Mouse (Mus musculus) forebrain, embryonic 15.5 days (tissue): ENCODE data around the gene Kpna6. TPM values are rescaled to one million over a fixed set of nuclear protein-coding genes. Genes with fewer than 3 reads are reported as not detected.
"Not testable (repeated sequence)": the region's sequence is repeated elsewhere in the genome, so short reads cannot be mapped to it uniquely, and the experiment has no call there.

ENCODE experiments used
- ATAC-seq: fragments of 200-750 bp; cut with Nextera tagmentation; replicated peaks from 2 replicates; pipeline ENCODE4 v1.8.0; 2017; ENCODE audit warnings: mild to moderate bottlenecking, moderate TSS enrichment, moderate library complexity
- H3K27ac ChIP-seq: fragments of 300-500 bp; sonication (generic); replicated peaks from 2 replicates; pipeline ENCODE4 v1.5.1; 2015; ENCODE audit warnings: mild to moderate bottlenecking, inconsistent platforms
- H3K27me3 ChIP-seq: fragments of 300-500 bp; sonication (generic); 2 replicates; pipeline ENCODE4 v1.6.1; 2015; ENCODE audit warnings: inconsistent platforms
- H3K36me3 ChIP-seq: fragments of 300-500 bp; sonication (generic); 2 replicates; pipeline ENCODE4 v1.6.1; 2015; ENCODE audit warnings: mild to moderate bottlenecking, inconsistent platforms
- H3K4me1 ChIP-seq: fragments of 300-500 bp; sonication (generic); 2 replicates; pipeline ENCODE4 v1.6.1; 2015; ENCODE audit warnings: inconsistent platforms
- H3K4me2 ChIP-seq: fragments of 300-500 bp; sonication (generic); replicated peaks from 2 replicates; pipeline ENCODE4 v1.6.1; 2015; ENCODE audit warnings: mild to moderate bottlenecking, inconsistent platforms
- H3K4me3 ChIP-seq: fragments of 300-500 bp; sonication (generic); 2 replicates; pipeline ENCODE4 v1.5.1; 2015; ENCODE audit warnings: mild to moderate bottlenecking, inconsistent platforms
- H3K9ac ChIP-seq: fragments of 300-500 bp; sonication (generic); replicated peaks from 2 replicates; pipeline ENCODE4 v1.6.1; 2015; ENCODE audit warnings: mild to moderate bottlenecking, inconsistent platforms
- H3K9me3 ChIP-seq: fragments of 300-500 bp; sonication (generic); 2 replicates; pipeline ENCODE4 v1.6.1; 2016; ENCODE audit warnings: inconsistent platforms
- WGBS: fragments of 180-500 bp; shearing (Covaris S2); methylation state at CpG from one replicate; pipeline ENCODE4 v1.1.7; 2015; ENCODE audit warnings: mixed read lengths; 5-methylcytosine and 5-hydroxymethylcytosine counted together
- polyA plus RNA-seq: library from polyadenylated mRNA; unstranded; fragments of >200 nt; fragmentation: Nextera tagmentation; extraction: Ambion mirVana; gene quantifications from 2 replicates; pipeline ENCODE4 v1.2.1, GENCODE M21; 2015

The Kpna6 gene
- polyA plus RNA-seq: 14.7 and 17.5 TPM in 2 replicates

DNA sequence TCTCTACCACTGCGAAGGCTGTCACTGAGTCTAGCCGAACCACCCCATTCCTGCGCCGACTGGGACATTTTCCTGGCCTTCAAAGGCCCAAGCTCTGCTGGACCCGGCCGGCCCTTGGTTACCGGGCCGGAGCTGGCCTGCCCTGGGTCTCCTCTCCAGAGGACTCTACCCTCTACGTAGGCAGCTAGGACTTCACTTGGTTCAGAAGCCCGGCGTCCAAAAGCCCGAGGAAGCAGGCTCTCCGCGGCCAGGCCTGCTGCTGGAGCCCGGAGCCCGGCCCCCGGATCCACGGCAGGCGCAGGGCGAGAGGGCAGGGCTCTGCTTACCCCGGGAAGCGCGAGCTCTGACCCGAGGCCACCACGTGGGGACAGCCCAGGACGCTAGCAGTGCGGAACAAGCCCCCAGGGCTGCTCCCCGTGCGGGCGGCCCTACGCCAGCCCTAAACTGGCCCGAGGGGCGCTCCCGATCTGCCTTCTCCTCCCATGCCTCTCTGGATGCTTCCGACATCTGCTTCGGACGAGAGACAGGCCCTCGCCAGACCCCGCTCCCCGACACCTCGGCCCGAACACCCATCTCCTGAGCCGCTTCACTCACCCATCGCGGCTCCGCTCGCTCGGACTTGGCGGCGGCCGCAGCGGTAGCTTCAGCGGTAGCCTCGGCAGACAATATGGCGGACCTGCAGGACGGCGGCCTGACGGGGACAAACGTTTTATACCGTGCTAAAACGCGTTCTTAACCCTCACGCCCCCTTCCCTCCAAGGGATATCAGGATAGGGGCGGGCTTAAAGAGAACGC, at the start of gene Kpna6:
Kpna6 (minus strand) TSS at position 685 of the 795 bp plus-strand sequence.
- peak; percentile 94 for ATAC-seq
- Histone ChIP-seq H3K36me3 (peaks cover 19% of the 10 kb centered on the region), H3K4me3 (peak within 1 kb of the TSS; percentile 91), H3K27me3 (no peaks in the 10 kb centered on the region), H3K27ac (peak within 1 kb of the TSS; percentile 91), H3K9me3 (no peaks in the 10 kb centered on the region), H3K4me2 (peak within 1 kb of the TSS; percentile 87), H3K4me1 (peaks cover 18% of the 10 kb centered on the region), H3K9ac (peak within 1 kb of the TSS; percentile 82)
- WGBS: under 1% methylated on average over 65 of the region's 65 CpGs

- no peak for ATAC-seq
These were observed 43.7 kb upstream of the Kpna6 start for GRCm38 (mm10) chr4:129716310-129716709.

DNA sequence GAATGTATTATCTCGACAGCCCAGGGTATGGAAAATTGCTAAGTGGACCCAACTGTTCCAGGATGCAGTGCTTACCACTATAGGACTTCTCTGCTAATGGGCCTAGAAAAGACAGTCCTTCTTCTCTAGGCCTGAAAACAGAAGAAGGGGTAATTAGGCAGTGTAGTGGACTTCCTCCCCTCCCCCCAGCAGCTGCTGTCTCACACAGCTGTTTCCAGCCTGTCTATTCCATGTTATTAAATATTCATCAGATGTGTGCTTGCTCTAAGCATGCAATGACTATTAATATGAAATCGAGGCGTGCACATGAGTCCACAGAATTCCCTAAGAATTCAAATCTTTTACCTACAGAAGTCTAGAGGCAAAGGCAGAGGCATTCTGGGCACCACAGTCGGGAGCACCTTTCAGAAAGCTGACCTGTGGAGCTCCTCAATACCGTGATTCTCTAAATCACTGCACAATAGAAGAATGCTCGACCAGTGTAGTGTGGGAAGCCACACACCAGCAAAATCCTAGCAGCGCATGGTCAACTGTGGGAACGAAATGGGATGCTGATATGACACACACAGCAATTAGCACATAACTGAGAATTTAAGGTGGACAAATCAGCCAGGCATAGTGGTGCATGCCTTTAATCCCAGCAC, 37.0 kb upstream of the Kpna6 start:
- H3K9me3 ChIP-seq: no peaks in the 10 kb centered on the region
- H3K4me2 ChIP-seq: no peak overlapping the region
- H3K36me3 ChIP-seq: peaks cover 81% of the 10 kb centered on the region
- H3K27ac ChIP-seq: peak overlapping the region; percentile 55
- peaks cover 28% of the 10 kb centered on the region for H3K4me1 ChIP-seq
- 0 out of 2 replicates have a peak overlapping the region, but pooled peaks have one; percentile 6 for H3K9ac ChIP-seq
- peak; percentile 72 for ATAC-seq
- H3K4me3 ChIP-seq: no peak overlapping the region
- WGBS: 52% methylated on average over 8 of the region's 8 CpGs
- no peaks in the 10 kb centered on the region for H3K27me3 ChIP-seq

More at GRCm38 (mm10) chr4:129716310-129716709, 43.7 kb upstream of the Kpna6 start:
- no peaks in the 10 kb centered on the region for H3K4me1 ChIP-seq
- WGBS: 93% methylated on average over 9 of the region's 9 CpGs
- no peaks in the 10 kb centered on the region for H3K27me3 ChIP-seq
- no peak overlapping the region for H3K4me2 ChIP-seq
- no peaks in the 10 kb centered on the region for H3K9me3 ChIP-seq
- no peak overlapping the region for H3K27ac ChIP-seq
- no peak overlapping the region for H3K4me3 ChIP-seq
- peaks cover 83% of the 10 kb centered on the region for H3K36me3 ChIP-seq
- H3K9ac ChIP-seq: no peak overlapping the region

DNA sequence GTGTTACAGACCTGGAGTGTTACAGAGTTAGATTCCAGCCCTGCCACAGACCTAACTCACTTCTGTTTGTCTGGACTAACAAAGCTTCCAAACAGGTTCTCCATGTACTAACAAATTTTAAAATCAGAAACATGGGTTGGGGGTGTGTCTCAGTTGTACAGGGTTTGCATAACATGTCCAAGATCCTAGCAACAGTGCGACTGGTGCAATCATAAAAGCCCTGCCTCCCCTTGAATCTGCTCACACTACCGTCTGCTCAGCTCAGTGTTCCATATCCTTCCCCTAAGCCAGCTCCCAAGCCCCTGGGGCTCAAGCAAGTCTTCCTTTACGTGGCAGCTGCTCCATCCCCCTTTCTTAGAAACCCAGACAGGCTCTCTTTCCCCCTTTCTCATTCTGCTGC, 34.2 kb upstream of the Kpna6 start:
- WGBS: 24% methylated on average over 3 of the region's 3 CpGs
- Histone ChIP-seq H3K4me3 (no peak overlapping the region), H3K9me3 (no peaks in the 10 kb centered on the region), H3K27me3 (no peaks in the 10 kb centered on the region), H3K27ac (peak overlapping the region; percentile 41; the same call in 1 of the 2 replicates), H3K4me1 (peaks cover 45% of the 10 kb centered on the region), H3K36me3 (peaks cover 70% of the 10 kb centered on the region), H3K9ac (no peak overlapping the region; the same call in 1 of the 2 replicates), H3K4me2 (no peak overlapping the region)
- no peak for ATAC-seq

DNA sequence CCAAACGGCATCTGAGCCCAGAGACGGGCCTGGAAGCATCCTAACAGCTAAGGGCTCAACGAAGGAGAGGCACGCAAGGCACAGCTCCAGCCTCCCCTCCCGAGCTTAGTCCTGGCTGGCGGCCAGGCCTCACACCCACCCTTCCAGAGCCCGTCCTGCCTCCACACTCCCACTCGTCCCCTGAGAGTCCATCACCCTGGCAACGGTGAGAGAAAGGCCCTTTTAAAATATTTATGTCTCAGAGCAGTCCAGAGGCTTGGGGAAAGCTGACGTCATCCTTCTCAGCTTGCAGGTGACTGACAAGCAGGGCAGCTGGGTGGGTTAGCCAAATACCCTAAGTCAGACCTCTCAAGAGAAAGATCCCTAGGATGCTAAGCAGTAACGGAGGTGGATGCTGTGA, 29.9 kb upstream of the Kpna6 start:
- H3K27me3 ChIP-seq: no peaks in the 10 kb centered on the region
- H3K27ac ChIP-seq: peak overlapping the region; percentile 90
- WGBS: 2% methylated on average over 11 of the region's 11 CpGs
- peak overlapping the region; percentile 37 for H3K9ac ChIP-seq
- peaks cover 33% of the 10 kb centered on the region for H3K4me1 ChIP-seq
- H3K4me2 ChIP-seq: no peak overlapping the region; the same call in 1 of the 2 replicates
- no peaks in the 10 kb centered on the region for H3K9me3 ChIP-seq
- no peak overlapping the region for H3K4me3 ChIP-seq
- H3K36me3 ChIP-seq: peaks cover 28% of the 10 kb centered on the region
- peak; percentile 88 for ATAC-seq

DNA sequence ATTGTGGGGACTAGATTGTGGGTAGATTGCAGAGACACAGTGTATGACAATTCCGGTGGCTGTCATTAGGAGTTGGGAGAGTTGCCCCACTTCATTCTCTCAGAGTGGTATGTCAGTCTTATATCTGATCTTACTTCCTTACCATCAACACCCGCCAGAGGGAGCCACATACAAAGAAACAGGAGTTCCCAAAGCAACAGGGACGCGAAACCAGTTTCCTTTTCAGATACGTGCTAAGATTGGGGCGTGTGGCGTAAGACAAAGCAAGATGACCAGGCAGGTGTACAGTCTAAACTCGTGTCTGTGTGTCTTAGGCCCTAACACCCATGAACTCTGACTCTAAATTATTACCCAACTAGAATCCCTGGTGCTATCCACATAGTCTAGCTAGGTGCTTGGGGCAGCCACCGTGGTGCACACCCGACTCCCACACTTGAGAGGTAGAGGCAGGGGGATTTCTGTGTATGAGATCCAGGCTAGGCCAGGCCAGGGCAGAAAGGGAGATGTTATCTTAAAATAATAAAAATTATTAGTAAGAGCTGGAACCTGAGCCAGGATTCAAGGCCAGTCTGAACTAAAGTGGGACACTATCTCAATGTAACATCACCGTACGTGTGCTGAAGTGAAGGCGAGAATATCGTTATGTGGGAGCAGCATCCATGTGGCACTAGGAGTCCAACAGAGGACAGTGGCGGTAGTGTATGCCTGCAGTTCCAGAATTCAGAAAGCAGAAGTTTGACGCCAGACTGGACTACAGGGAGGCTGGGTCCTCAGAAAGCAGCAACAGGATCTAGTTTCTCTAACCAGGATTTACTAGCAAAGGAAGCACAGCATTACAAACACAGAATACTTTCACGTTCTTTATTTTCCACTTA, 29.2 kb upstream of the Kpna6 start:
- H3K36me3 ChIP-seq: peaks cover 28% of the 10 kb centered on the region
- H3K4me2 ChIP-seq: no peak overlapping the region; the same call in 1 of the 2 replicates
- peak; percentile 36; the same call in 1 of the 2 replicates for ATAC-seq
- H3K9me3 ChIP-seq: no peaks in the 10 kb centered on the region
- peak overlapping the region; percentile 90 for H3K27ac ChIP-seq
- H3K9ac ChIP-seq: peak overlapping the region; percentile 37
- peaks cover 33% of the 10 kb centered on the region for H3K4me1 ChIP-seq
- H3K4me3 ChIP-seq: no peak overlapping the region
- no peaks in the 10 kb centered on the region for H3K27me3 ChIP-seq
- 32% methylated on average over 17 of the region's 17 CpGs for WGBS

- not testable (repeated sequence) for ATAC-seq, H3K4me2 ChIP-seq, H3K4me3 ChIP-seq, H3K9me3 ChIP-seq, H3K27me3 ChIP-seq, H3K9ac ChIP-seq
- peaks cover 23% of the 10 kb centered on the region for H3K36me3 ChIP-seq
- 91% methylated on average over 6 of the region's 6 CpGs for WGBS
- peaks cover 32% of the 10 kb centered on the region for H3K4me1 ChIP-seq
- peak overlapping the region; percentile 90 for H3K27ac ChIP-seq
These were observed 28.1 kb upstream of the Kpna6 start for GRCm38 (mm10) chr4:129700661-129701060.

- Histone ChIP-seq H3K4me1 (peaks cover 36% of the 10 kb centered on the region), H3K36me3 (peaks cover 19% of the 10 kb centered on the region), H3K9me3 (no peaks in the 10 kb centered on the region), H3K4me2 (no peak overlapping the region), H3K9ac (no peak overlapping the region), H3K4me3 (no peak overlapping the region), H3K27me3 (no peaks in the 10 kb centered on the region), H3K27ac (no peak overlapping the region)
- 77% methylated on average over 1 of the region's 1 CpGs for WGBS
- ATAC-seq: no peak
These were observed 27.6 kb upstream of the Kpna6 start for GRCm38 (mm10) chr4:129700216-129700615.

GRCm38 (mm10) chr4:129697191-129697590, 24.6 kb upstream of the Kpna6 start:
- Histone ChIP-seq H3K27ac (peak overlapping the region; percentile 98), H3K27me3 (no peaks in the 10 kb centered on the region), H3K4me1 (peaks cover 32% of the 10 kb centered on the region), H3K36me3 (peaks cover 20% of the 10 kb centered on the region), H3K9me3 (no peaks in the 10 kb centered on the region), H3K4me2 (peak overlapping the region; percentile 59), H3K9ac (peak overlapping the region; percentile 84), H3K4me3 (peak overlapping the region; percentile 80)
- 81% methylated on average over 7 of the region's 7 CpGs for WGBS
- ATAC-seq: no peak

DNA sequence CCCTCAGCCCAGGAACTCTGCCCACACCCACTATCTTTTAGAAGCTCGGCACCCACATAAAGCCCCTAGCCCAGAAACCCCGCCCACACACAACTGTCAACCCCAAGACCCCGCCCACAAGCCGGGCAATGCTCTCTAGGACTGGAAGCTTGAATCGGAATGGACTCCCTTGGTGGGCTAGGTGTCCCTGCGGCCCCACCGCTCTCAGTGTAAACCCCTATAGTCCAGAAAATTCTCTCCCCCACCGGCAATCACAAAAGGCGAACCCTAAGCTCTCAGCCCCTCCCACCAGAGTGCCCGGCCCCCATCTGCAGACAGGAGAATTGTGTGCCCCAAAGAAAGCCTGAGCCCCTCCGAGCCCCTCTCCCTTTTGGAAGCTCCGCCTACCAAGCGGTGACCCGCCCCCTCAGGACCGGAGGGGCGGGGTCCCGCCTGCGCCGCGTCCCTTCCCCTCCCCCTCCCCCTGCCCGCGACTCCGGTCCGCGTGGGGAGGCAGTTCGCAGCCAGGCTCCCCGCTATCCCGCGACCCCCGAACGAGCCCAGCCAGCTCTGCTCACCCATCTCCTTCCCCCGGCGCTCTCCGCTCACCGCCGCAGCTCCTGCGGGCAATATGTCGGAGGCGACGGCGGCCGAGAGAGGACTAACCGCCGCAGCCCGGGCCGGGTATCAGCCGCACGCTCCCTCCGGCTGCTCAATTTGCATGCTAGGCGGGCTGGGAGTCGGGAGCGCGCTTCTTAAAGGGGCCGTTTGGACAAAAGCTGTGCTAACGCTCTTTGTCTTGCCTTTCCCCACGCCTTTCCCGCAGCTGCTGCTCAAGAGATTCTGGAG, 23.8 kb upstream of the Kpna6 start, which contains the start of gene Tmem39b:
Tmem39b (minus strand) TSS at position 681 of the 828 bp plus-strand sequence.
- peak within 1 kb of the TSS; percentile 84 for H3K9ac ChIP-seq
- H3K9me3 ChIP-seq: no peaks in the 10 kb centered on the region
- WGBS: under 1% methylated on average over 53 of the region's 57 CpGs
- peaks cover 26% of the 10 kb centered on the region for H3K4me1 ChIP-seq
- no peaks in the 10 kb centered on the region for H3K27me3 ChIP-seq
- peak within 1 kb of the TSS; percentile 98 for H3K27ac ChIP-seq
- peak; percentile 89 for ATAC-seq
- peaks cover 28% of the 10 kb centered on the region for H3K36me3 ChIP-seq
- peak within 1 kb of the TSS; percentile 80 for H3K4me3 ChIP-seq
- peak within 1 kb of the TSS; percentile 59 for H3K4me2 ChIP-seq

GRCm38 (mm10) chr4:129695815-129696157, 23.2 kb upstream of the Kpna6 start:
- ATAC-seq: no peak
- Histone ChIP-seq H3K36me3 (peaks cover 34% of the 10 kb centered on the region), H3K9me3 (no peaks in the 10 kb centered on the region), H3K4me1 (peaks cover 26% of the 10 kb centered on the region), H3K9ac (peak overlapping the region; percentile 84), H3K4me2 (peak overlapping the region; percentile 59), H3K27me3 (no peaks in the 10 kb centered on the region), H3K27ac (peak overlapping the region; percentile 98), H3K4me3 (peak overlapping the region; percentile 80)
- 26% methylated on average over 6 of the region's 6 CpGs for WGBS
